Mouse (Mus musculus) hindbrain, embryonic 11.5 days (tissue): ENCODE measurements around the gene Syt5. TPM values are rescaled to one million over a fixed set of nuclear protein-coding genes. Genes with fewer than 3 reads are reported as not detected.

Experiments used
- ATAC-seq: fragments of 200-750 bp; cut with Nextera tagmentation; 2 replicates; pipeline ENCODE4 v1.8.0; 2017; ENCODE audit warnings: mild to moderate bottlenecking, moderate TSS enrichment, moderate library complexity; ENCODE audit not compliant: low FRiP score
- DNase-seq: peaks from one replicate; pipeline ENCODE4 v3.0.0-alpha.2; 2015; ENCODE audit warnings: low spot score
- H3K27ac ChIP-seq: fragments of 300-500 bp; sonication (generic); 2 replicates; pipeline ENCODE4 v1.5.1; 2014; ENCODE audit warnings: mild to moderate bottlenecking, low read depth, low read length
- H3K27me3 ChIP-seq: fragments of 300-500 bp; sonication (generic); 2 replicates; pipeline ENCODE4 v1.6.1; 2014; ENCODE audit warnings: mild to moderate bottlenecking, low read length, moderate library complexity, mixed read lengths; ENCODE audit not compliant: control insufficient read depth, insufficient read depth
- H3K36me3 ChIP-seq: fragments of 300-500 bp; sonication (generic); 2 replicates; pipeline ENCODE4 v1.6.1; 2014; ENCODE audit warnings: mild to moderate bottlenecking, low read length, moderate library complexity, mixed read lengths; ENCODE audit not compliant: control insufficient read depth, insufficient read depth
- H3K4me1 ChIP-seq: fragments of 300-500 bp; sonication (generic); replicated peaks from 2 replicates; pipeline ENCODE4 v1.6.1; 2014; ENCODE audit warnings: low read length, mixed read lengths; ENCODE audit not compliant: control insufficient read depth, insufficient read depth
- H3K4me2 ChIP-seq: fragments of 300-500 bp; sonication (generic); replicated peaks from 2 replicates; pipeline ENCODE4 v1.6.1; 2014; ENCODE audit warnings: mild to moderate bottlenecking, low read depth, low read length
- H3K4me3 ChIP-seq: fragments of 300-500 bp; sonication (generic); 2 replicates; pipeline ENCODE4 v1.5.1; 2014; ENCODE audit warnings: low read depth, low read length
- H3K9ac ChIP-seq: fragments of 300-500 bp; sonication (generic); 2 replicates; pipeline ENCODE4 v1.6.1; 2014; ENCODE audit warnings: low read depth, low read length
- H3K9me3 ChIP-seq: fragments of 300-500 bp; sonication (generic); 2 replicates; pipeline ENCODE4 v1.6.1; 2016; ENCODE audit warnings: low read length; ENCODE audit not compliant: control insufficient read depth
- WGBS: fragments of 180-500 bp; shearing (Covaris S2); extraction: QIAGEN DNeasy Blood & Tissue Kit; methylation state at CpG from one replicate; pipeline ENCODE4 v1.1.7; 2014; 5-methylcytosine and 5-hydroxymethylcytosine counted together
- polyA plus RNA-seq: library from polyadenylated mRNA; unstranded; fragments of >200 nt; fragmentation: Nextera tagmentation; extraction: Ambion mirVana; gene quantifications from 2 replicates; pipeline ENCODE4 v1.2.1, GENCODE M21; 2014

The Syt5 gene
- polyA plus RNA-seq, 1 experiment from 2014 or later: 14.3 TPM

GRCm38 (mm10) chr7:4515853-4516252 lies 31.5 kb downstream of the Syt5 start:
- Histone ChIP-seq H3K27ac (no peak overlapping the region), H3K4me3 (no peak overlapping the region), H3K9ac (no peak overlapping the region), H3K4me2 (no peak overlapping the region), H3K9me3 (no peaks in the 10 kb centered on the region), H3K27me3 (no peaks in the 10 kb centered on the region), H3K4me1 (peaks cover 2% of the 10 kb centered on the region; the same call in 1 of the 2 replicates), H3K36me3 (no peaks in the 10 kb centered on the region)
- ATAC-seq: peak; percentile 26
- no peak for DNase-seq
- WGBS: 67% methylated on average over 6 of the region's 6 CpGs

GRCm38 (mm10) chr7:4513829-4514712 lies 33.3 kb downstream of the Syt5 start:
- DNase-seq (no peak), ATAC-seq (no peak)

GRCm38 (mm10) chr7:4513236-4513635 lies 34.1 kb downstream of the Syt5 start:
- 28% methylated on average over 13 of the region's 13 CpGs for WGBS
- peak; percentile 77 for DNase-seq
- no peak overlapping the region for H3K4me2 ChIP-seq
- no peak overlapping the region for H3K9ac ChIP-seq
- H3K36me3 ChIP-seq: no peaks in the 10 kb centered on the region
- 0 out of 2 replicates have a peak, but pooled peaks cover 2% of the 10 kb centered on the region for H3K4me1 ChIP-seq
- no peak overlapping the region for H3K4me3 ChIP-seq
- no peaks in the 10 kb centered on the region for H3K27me3 ChIP-seq
- ATAC-seq: no peak
- H3K27ac ChIP-seq: no peak overlapping the region
- H3K9me3 ChIP-seq: no peaks in the 10 kb centered on the region

More at GRCm38 (mm10) chr7:4513829-4514712, 33.3 kb downstream of the Syt5 start:
- Histone ChIP-seq H3K4me2 (no peak overlapping the region), H3K27ac (no peak overlapping the region), H3K4me1 (0 out of 2 replicates have a peak, but pooled peaks cover 2% of the 10 kb centered on the region), H3K27me3 (no peaks in the 10 kb centered on the region), H3K4me3 (no peak overlapping the region), H3K36me3 (no peaks in the 10 kb centered on the region), H3K9ac (no peak overlapping the region), H3K9me3 (no peaks in the 10 kb centered on the region)
- 72% methylated on average over 6 of the region's 6 CpGs for WGBS

- Histone ChIP-seq H3K4me2 (no peak overlapping the region), H3K9me3 (no peaks in the 10 kb centered on the region), H3K9ac (no peak overlapping the region), H3K4me1 (0 out of 2 replicates have a peak, but pooled peaks cover 2% of the 10 kb centered on the region), H3K27me3 (no peaks in the 10 kb centered on the region), H3K27ac (no peak overlapping the region), H3K36me3 (no peaks in the 10 kb centered on the region), H3K4me3 (no peak overlapping the region)
- DNase-seq: no peak
- 78% methylated on average over 8 of the region's 8 CpGs for WGBS
- ATAC-seq: no peak
These were observed 35.7 kb downstream of the Syt5 start for GRCm38 (mm10) chr7:4511489-4512224.

- WGBS: 10% methylated on average over 24 of the region's 24 CpGs
- H3K9me3 ChIP-seq: no peaks in the 10 kb centered on the region
- H3K27ac ChIP-seq: 0 out of 2 replicates have a peak overlapping the region, but pooled peaks have one; percentile 33
- H3K4me1 ChIP-seq: no peaks in the 10 kb centered on the region
- peak; percentile 90 for DNase-seq
- no peak overlapping the region for H3K4me2 ChIP-seq
- H3K4me3 ChIP-seq: no peak overlapping the region
- no peaks in the 10 kb centered on the region for H3K36me3 ChIP-seq
- no peaks in the 10 kb centered on the region for H3K27me3 ChIP-seq
- no peak overlapping the region for H3K9ac ChIP-seq
- ATAC-seq: peak; percentile 85
These were observed 37.3 kb downstream of the Syt5 start for GRCm38 (mm10) chr7:4509863-4510608.

GRCm38 (mm10) chr7:4508739-4509116 lies 38.6 kb downstream of the Syt5 start:
- Histone ChIP-seq H3K27ac (no peak overlapping the region), H3K36me3 (no peaks in the 10 kb centered on the region), H3K27me3 (no peaks in the 10 kb centered on the region), H3K9me3 (no peaks in the 10 kb centered on the region), H3K9ac (no peak overlapping the region), H3K4me2 (no peak overlapping the region), H3K4me3 (no peak overlapping the region), H3K4me1 (no peaks in the 10 kb centered on the region)
- DNase-seq (no peak), ATAC-seq (no peak)
- 90% methylated on average over 8 of the region's 8 CpGs for WGBS

GRCm38 (mm10) chr7:4508062-4508738 lies 39.1 kb downstream of the Syt5 start:
- WGBS: 79% methylated on average over 30 of the region's 32 CpGs

GRCm38 (mm10) chr7:4507220-4507619 lies 40.1 kb downstream of the Syt5 start:
- Histone ChIP-seq H3K4me3 (no peak overlapping the region), H3K36me3 (no peaks in the 10 kb centered on the region), H3K4me1 (no peaks in the 10 kb centered on the region), H3K27ac (no peak overlapping the region), H3K9ac (no peak overlapping the region), H3K9me3 (no peaks in the 10 kb centered on the region), H3K4me2 (no peak overlapping the region), H3K27me3 (no peaks in the 10 kb centered on the region)
- 68% methylated on average over 3 of the region's 4 CpGs for WGBS
- no peak for DNase-seq
- no peak for ATAC-seq

More at GRCm38 (mm10) chr7:4508062-4508738, 39.1 kb downstream of the Syt5 start:
- Histone ChIP-seq H3K4me1 (no peaks in the 10 kb centered on the region), H3K9me3 (no peaks in the 10 kb centered on the region), H3K4me2 (no peak overlapping the region), H3K36me3 (no peaks in the 10 kb centered on the region), H3K9ac (no peak overlapping the region), H3K27ac (no peak overlapping the region), H3K27me3 (no peaks in the 10 kb centered on the region), H3K4me3 (no peak overlapping the region)
- ATAC-seq (no peak), DNase-seq (no peak)
